Mouse (Mus musculus) brain, embryonic 14.5 days (tissue): ENCODE results near the gene Zfp287.

Experiments
- CTCF ChIP-seq: fragments of 200-500 bp; IDR thresholded peaks from 2 replicates; pipeline ENCODE4 v1.5.1; 2012; ENCODE audit warnings: inconsistent platforms, mild to moderate bottlenecking, moderate library complexity, borderline replicate concordance; ENCODE audit not compliant: insufficient read depth, insufficient read length; ENCODE audit errors: extremely low read depth
- POLR2A ChIP-seq: fragments of 200-500 bp; IDR thresholded peaks from 2 replicates; pipeline ENCODE4 v1.6.1; 2012; ENCODE audit warnings: mild to moderate bottlenecking, inconsistent platforms, borderline replicate concordance; ENCODE audit not compliant: poor library complexity, insufficient read depth, insufficient read length, severe bottlenecking; ENCODE audit errors: extremely low read depth

DNA sequence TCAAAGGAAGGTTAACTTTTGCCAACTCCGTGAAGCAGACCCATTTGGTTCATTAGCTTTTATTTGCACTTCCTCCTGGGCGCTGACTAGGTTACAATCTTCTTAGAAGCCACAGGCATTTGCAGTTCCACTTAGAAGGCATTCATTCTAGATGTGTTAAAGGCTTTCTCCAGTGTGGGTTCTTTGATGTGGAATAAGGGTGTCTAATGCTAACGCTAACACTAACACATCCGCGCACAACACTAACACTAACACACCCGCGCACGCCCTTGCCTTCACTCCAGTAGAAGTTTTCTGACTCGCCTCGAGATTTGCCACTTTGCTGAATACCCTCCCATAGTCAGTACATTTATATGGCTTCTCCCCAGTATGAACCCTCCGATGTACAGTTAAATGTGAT lies 20.5 kb upstream of the Zfp287 start:
- TF ChIP-seq POLR2A (no peak), CTCF (no peak)
